Mouse (Mus musculus) myocyte (in vitro differentiated cells): ENCODE measurements around the gene Sfi1.

Experiments
- E2F4 ChIP-seq: IDR thresholded peaks from one replicate; pipeline ENCODE4 v1.6.1; 2011; ENCODE audit warnings: mild to moderate bottlenecking, control low read depth, moderate library complexity; ENCODE audit not compliant: insufficient read depth
- MAX ChIP-seq: IDR thresholded peaks from one replicate; pipeline ENCODE4 v1.6.1; 2011; ENCODE audit warnings: low read depth, mild to moderate bottlenecking, control low read depth
- MYOD1 ChIP-seq, 3 experiments: IDR thresholded peaks; one replicate each; pipeline ENCODE4 v1.6.1; 2011; ENCODE audit warnings: control low read depth in 2 of 3, low read depth in 2 of 3, mild to moderate bottlenecking in 2 of 3, moderate library complexity in 1 of 3; ENCODE audit not compliant: insufficient read length in 2 of 3, control insufficient read depth in 1 of 3
- POLR2A ChIP-seq: IDR thresholded peaks from one replicate; pipeline ENCODE4 v1.6.1; 2011; ENCODE audit warnings: low read depth, mild to moderate bottlenecking, control low read depth, moderate library complexity; ENCODE audit not compliant: insufficient read length
- TCF12 ChIP-seq: IDR thresholded peaks from one replicate; pipeline ENCODE4 v1.6.1; 2011; ENCODE audit warnings: mild to moderate bottlenecking, control low read depth; ENCODE audit not compliant: poor library complexity, insufficient read depth, severe bottlenecking

DNA sequence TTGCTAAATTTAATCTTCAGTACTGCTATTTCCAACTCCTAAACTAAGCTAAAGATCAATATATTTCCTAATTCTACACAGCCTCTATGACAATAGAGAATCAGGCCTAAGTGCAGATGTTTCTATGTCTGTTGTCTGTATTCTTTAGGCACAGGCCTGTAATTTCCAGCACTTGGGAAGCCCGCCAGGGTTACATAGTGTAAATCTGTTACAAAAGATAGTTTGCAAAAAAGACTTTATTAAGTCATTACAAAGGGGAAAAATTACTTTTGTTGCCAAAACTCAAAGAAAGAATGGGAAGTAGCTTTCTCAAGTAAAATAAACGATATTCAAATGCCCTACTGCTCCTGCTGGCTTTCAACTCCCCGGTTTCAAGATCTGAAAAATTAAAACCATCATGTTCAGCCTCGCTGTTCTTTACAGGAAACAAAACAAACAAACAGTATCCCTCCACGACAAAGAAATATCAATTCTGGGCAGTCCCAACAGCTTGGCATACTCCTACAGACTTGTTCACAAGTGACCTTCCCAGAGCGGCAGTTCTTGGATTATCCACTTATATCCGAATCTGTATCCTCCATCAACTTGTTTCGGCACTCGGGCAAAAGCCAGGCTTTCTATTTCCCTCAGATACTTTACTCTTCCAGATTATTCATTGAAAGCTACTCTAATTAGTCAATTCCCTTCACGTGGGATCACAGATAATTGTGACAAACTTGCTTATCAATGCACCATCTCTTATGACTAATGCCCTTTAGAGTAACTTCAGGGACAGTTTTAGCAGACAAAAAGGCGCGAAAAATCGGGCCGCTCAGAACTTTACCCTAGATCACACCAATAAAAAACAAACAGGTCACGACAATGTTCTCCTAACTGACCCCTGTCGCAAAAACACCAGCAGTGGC is 8.3 kb upstream of the Sfi1 start:
- TF ChIP-seq E2F4, result no peak
- TF ChIP-seq POLR2A, result no peak
- TF ChIP-seq MAX, result no peak
- no peak for TF ChIP-seq MYOD1 (IDR thresholded peaks at IDR 0.05; ENCODE audit: control insufficient read depth in 1 of 3, insufficient read length in 2 of 3, low read depth in 2 of 3)
- TF ChIP-seq TCF12, result no peak
